Comparison of ENCODE assay signal across 19 mouse cellular contexts in genomic region chr9:57246482-57246881, GRCm38 (mm10). TPM values are rescaled to one million over a fixed set of nuclear protein-coding genes. Genes with fewer than 3 reads are reported as not detected.
"Had no signal": no experiment of that assay in that cellular context is flagged by ENCODE, and none has a peak within 500 bp of the region (broad histone marks: within the 10 kb centered on the region; RNA-seq: fewer than 3 reads in every experiment).

No protein-coding gene starts in this region.

- DNase-seq: heart, postnatal 14 days; heart, postnatal 36 days; heart, postnatal 4 days; kidney, adult 2 months; kidney, adult 9 months; kidney, postnatal 25 days; kidney, postnatal 36 days; layer of hippocampus, adult 9-11 months; layer of hippocampus, postnatal 36 days had no signal

RNA-seq across cellular contexts. Expression of gene Trcg1, which starts 10.1 kb away (rescaled TPM):
- total RNA-seq: heart, adult 8-10 months; heart, postnatal 14 days; heart, postnatal 25 days; heart, postnatal 36 days; heart, postnatal 4 days; hematopoietic stem cell, adult 5-6 weeks; hindbrain, postnatal 0 days; layer of hippocampus, adult 18-20 months; layer of hippocampus, adult 2 months; layer of hippocampus, adult 8-10 months; layer of hippocampus, postnatal 10 days; layer of hippocampus, postnatal 14 days; layer of hippocampus, postnatal 25 days; layer of hippocampus, postnatal 36 days had no signal
